Mouse (Mus musculus) megakaryocyte, embryonic 14.5 days (primary cell): ENCODE results near the gene Shoc2. TPM values are rescaled to one million over a fixed set of nuclear protein-coding genes. Genes with fewer than 3 reads are reported as not detected.
"Not testable (repeated sequence)": the region's sequence is repeated elsewhere in the genome, so short reads cannot be mapped to it uniquely, and the experiment has no call there.

Experiments used
- H3K27me3 ChIP-seq: replicated peaks from 2 replicates; pipeline ENCODE3; 2012; ENCODE audit warnings: inconsistent platforms
- H3K36me3 ChIP-seq: replicated peaks from 2 replicates; pipeline ENCODE3; 2012; ENCODE audit warnings: low read length, inconsistent platforms, mixed read lengths
- H3K4me1 ChIP-seq: 2 replicates; pipeline ENCODE4 v1.6.1; 2012; ENCODE audit warnings: inconsistent platforms
- H3K4me3 ChIP-seq: replicated peaks from 2 replicates; pipeline ENCODE3; 2012; ENCODE audit warnings: moderate library complexity, mild to moderate bottlenecking, inconsistent platforms
- H3K9me3 ChIP-seq: 2 replicates; pipeline ENCODE4 v1.6.1; 2012; ENCODE audit warnings: inconsistent platforms
- FLI1 ChIP-seq: IDR thresholded peaks from 2 replicates; pipeline ENCODE4 v1.6.1; 2012; ENCODE audit warnings: low read length, inconsistent platforms, mixed read lengths
- GATA1 ChIP-seq: IDR thresholded peaks from 3 replicates; pipeline ENCODE4 v1.6.1; 2012; ENCODE audit warnings: mixed read lengths, low read length, inconsistent platforms, borderline replicate concordance
- polyA plus RNA-seq: library from polyadenylated mRNA; stranded (reverse); fragments of >175 nt; gene quantifications from 2 replicates; pipeline ENCODE4 v1.2.3, GENCODE M21; 2012; ENCODE audit warnings: low replicate concordance; ENCODE audit not compliant: insufficient read depth

The Shoc2 gene
- polyA plus RNA-seq, 1 experiment: 1.6 TPM

DNA sequence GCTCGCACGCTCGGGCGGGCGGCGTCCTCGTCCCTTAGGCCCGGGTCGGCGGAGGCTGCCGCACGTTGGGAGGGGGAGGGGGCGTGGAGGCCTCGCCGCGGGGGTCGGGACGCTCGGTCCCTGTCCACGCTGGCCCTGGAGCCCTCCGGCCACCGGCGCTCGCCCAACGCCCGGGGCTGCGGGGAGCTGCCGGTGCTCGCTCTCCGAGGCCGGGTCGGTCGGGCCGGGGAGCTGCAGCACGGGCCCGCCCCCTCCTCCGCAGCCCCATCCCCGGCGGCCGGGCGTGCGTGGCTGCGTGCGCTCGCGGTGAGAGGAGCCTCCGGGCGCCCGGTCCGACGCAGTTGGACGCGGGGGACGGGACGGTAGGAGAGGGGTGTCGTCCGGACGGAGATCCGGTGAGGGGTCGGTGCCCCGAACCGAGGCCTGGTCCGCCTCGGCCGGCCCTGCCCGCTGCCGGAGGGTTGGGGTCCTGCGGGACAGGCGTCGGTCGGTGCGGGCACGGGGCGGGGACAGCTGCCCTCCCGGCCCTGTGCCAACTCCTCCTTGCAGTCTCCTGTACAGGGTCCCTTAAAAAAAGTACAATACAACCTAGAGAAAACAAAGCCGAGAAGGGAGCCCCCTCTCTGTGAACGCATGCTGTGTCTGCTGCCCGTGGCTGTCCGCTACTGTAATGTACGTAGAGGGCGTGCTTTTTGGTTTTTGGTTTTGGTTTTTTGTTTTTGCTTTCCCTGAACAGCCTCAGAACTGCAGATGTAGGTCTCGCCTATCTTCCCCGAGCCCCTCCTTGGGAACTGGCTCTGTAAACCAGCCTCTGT is 40.4 kb upstream of the Shoc2 start:
- TF ChIP-seq FLI1 (no peak), GATA1 (no peak)
- Histone ChIP-seq H3K4me1 (peaks cover 62% of the 10 kb centered on the region), H3K9me3 (no peaks in the 10 kb centered on the region), H3K27me3 (no peaks in the 10 kb centered on the region), H3K4me3 (peak overlapping the region; percentile 99), H3K36me3 (no peaks in the 10 kb centered on the region)

DNA sequence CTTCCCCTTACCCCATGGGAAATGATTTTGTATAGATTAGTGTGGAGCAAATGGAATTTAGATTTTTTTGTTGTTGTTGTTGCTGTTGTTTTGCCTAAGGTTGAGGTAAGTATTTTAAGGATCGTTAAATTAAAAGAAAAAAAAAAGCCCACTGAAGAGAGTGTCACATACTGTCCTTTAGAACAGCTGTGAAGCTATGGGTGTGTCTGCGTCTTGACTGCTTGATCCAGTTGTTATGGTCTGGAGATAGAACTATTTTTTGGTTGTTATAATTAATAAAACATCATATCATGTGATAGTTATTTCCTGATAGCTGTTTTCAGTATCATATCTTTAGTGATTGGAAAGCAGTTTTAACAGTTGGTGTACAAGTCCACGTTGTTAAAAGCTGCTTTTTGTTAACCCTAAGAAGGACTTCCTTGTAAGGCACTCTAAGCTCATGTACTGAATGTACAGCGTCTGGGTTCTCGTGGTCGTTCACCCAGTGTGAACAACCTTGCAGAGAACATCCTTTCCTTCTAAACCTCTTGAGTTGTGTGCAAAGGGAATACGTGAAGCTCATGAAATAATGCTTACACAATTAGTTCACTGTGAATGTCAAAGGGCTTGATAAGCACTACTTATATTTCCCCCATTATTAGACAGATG is 39.1 kb upstream of the Shoc2 start:
- Histone ChIP-seq H3K4me1 (peaks cover 54% of the 10 kb centered on the region), H3K9me3 (no peaks in the 10 kb centered on the region), H3K27me3 (no peaks in the 10 kb centered on the region), H3K36me3 (peaks cover 10% of the 10 kb centered on the region), H3K4me3 (peak overlapping the region; percentile 99)
- no peak for TF ChIP-seq FLI1
- no peak for TF ChIP-seq GATA1

DNA sequence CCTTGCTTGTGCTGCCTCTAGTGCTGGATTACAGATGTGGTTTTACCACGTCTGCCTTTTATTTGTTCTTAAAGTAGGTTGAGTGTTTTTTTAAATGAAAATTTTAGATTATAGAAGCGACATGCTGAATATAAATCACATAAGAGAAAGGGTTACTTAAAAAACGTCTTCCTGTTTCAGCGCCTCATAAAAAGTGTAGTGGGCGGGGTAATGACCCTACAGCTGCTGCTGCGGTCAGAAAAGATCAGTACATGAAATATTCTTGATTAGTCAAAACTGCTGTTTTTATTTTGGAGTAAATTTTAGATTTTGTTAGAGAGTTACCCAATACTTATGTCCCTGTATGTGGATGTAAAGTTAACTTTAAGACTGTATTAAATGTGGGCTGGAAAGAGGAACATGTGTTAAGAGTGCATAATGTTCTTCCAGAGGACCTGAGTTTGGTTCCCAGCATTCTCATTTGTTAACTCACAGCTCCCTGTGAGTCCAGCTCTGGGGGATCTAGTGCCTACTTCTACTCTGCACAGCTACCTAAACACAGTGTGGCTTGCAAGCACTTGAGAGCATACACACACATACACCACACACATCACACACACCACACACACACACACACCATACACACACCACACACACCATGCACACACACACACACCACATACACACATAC is 37.9 kb upstream of the Shoc2 start:
- Histone ChIP-seq H3K4me3 (peak overlapping the region; percentile 99), H3K4me1 (peaks cover 54% of the 10 kb centered on the region), H3K9me3 (no peaks in the 10 kb centered on the region), H3K36me3 (peaks cover 22% of the 10 kb centered on the region), H3K27me3 (no peaks in the 10 kb centered on the region)
- TF ChIP-seq FLI1 (no peak), GATA1 (no peak)

DNA sequence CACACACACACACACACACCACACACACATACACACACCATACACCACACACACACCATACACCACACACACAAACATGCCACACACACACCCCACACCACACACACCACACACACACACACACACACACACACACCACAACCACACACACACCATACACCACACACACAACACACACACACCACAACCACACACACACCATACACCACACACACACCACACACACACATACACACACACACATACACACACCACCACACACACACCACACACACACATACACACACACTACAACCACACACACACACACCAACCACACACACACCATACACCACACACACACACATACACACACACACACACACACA is 37.4 kb upstream of the Shoc2 start:
- H3K27me3 ChIP-seq, H3K9me3 ChIP-seq: not testable (repeated sequence)
- Histone ChIP-seq H3K4me3 (peak overlapping the region; percentile 76), H3K36me3 (peaks cover 26% of the 10 kb centered on the region), H3K4me1 (peaks cover 53% of the 10 kb centered on the region)

DNA sequence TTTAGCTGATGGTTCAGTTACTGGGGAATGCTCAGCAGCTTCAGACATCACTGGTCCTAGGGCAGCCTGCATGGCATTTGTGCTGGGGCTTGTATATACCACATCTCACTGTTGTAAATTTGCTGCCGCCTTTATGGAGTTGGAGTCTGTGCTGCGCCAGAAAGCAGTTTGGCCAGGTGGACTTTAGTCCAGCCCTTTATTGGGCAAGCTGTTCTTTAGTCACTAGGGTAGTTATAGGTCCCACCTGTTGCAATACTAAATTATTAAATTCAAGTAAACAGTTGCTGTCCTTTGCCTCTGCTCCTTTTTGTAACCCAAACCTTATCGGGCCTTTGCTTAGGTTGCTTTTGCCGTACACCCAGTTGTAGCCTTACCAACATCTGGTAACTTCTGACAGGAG is 29.2 kb upstream of the Shoc2 start:
- peaks cover 92% of the 10 kb centered on the region for H3K36me3 ChIP-seq

DNA sequence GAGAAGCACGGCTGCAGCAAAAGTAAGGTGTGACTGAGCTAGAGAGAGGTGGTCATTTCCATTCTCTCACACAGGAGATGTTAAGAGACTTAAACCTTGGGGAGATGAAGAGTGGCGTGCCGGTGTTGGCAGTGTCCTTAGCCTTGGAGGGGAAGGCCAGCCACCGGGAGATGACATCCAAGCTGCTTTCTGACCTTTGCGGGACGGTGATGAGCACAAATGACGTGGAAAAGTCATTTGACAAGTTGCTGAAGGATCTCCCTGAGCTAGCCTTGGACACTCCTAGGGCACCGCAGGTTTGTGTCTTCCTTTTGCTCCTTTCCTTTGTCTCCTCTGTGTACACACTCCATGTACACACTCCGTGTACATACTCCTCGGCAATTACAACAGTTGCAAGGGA is 24.6 kb upstream of the Shoc2 start:
- no peaks in the 10 kb centered on the region for H3K9me3 ChIP-seq
- peaks cover 89% of the 10 kb centered on the region for H3K36me3 ChIP-seq
- TF ChIP-seq FLI1: no peak
- TF ChIP-seq GATA1: no peak
- H3K4me3 ChIP-seq: no peak overlapping the region
- H3K4me1 ChIP-seq: peaks cover 20% of the 10 kb centered on the region
- H3K27me3 ChIP-seq: no peaks in the 10 kb centered on the region

More for the DNA sequence above, 29.2 kb upstream of the Shoc2 start:
- Histone ChIP-seq H3K4me3 (no peak overlapping the region), H3K9me3 (no peaks in the 10 kb centered on the region), H3K4me1 (peaks cover 30% of the 10 kb centered on the region), H3K27me3 (no peaks in the 10 kb centered on the region)
- no peak for TF ChIP-seq GATA1
- TF ChIP-seq FLI1: no peak

DNA sequence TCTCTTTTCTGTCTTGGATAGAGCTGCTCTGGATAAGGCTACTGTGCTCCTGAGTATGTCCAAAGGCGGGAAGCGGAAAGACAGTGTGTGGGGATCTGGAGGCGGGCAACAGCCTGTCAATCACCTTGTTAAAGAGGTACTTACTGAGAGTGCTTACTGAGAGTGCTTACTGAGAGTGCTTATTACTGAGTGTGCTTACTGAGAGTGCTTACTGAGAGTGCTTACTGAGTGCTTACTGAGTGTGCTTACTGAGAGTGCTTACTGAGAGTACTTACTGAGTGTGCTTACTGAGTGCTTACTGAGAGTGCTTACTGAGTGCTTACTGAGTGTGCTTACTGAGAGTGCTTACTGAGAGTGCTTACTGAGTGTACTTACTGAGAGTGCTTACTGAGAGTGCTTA is 22.1 kb upstream of the Shoc2 start:
- H3K27me3 ChIP-seq, H3K4me3 ChIP-seq, H3K9me3 ChIP-seq, H3K4me1 ChIP-seq: not testable (repeated sequence)
- H3K36me3 ChIP-seq: peaks cover 86% of the 10 kb centered on the region

DNA sequence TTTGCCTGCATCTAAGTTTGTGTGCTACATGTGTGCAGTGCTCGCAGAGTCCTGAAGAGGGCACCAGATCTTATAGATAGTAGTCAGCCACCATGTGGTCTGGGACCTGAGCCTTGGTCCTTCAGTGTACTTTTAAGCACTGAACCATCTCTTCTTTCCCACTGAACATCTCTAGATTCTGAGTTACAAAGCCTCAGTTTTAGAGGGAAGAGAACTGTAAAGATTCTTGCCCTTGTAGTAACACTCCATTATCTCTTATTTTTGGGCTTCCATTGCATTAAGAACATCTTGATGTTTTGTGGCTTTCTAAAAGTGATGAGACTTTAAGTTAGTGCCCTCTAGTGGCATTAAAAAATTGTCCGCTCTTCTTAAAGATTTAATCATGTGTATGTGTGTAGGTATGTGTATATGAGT is 18.8 kb upstream of the Shoc2 start:
- peaks cover 88% of the 10 kb centered on the region for H3K36me3 ChIP-seq
- no peaks in the 10 kb centered on the region for H3K27me3 ChIP-seq
- no peak overlapping the region for H3K4me3 ChIP-seq
- no peaks in the 10 kb centered on the region for H3K9me3 ChIP-seq
- TF ChIP-seq FLI1 (no peak), GATA1 (no peak)
- H3K4me1 ChIP-seq: peaks cover 6% of the 10 kb centered on the region; the same call in 1 of the 2 replicates

DNA sequence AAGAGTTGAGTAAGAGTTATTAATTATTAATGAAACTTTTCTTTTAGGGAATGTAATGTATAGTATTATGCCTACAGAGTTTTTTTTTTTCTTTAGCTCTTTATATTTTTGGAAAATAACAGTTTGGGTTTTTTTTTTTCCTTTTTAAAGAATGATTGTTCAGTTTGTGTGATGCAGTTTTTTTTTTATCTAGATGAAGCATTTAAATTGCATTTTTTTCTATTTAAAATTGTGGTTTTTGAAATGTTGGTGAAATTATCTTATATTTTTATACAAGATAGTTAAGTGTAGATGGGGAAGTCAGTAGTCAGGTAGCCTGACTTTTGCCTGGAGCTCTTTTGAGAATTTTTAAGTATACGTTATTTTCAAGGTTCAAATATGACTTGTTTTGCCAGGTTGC is 17.4 kb upstream of the Shoc2 start:
- TF ChIP-seq GATA1: no peak
- no peak for TF ChIP-seq FLI1
- no peak overlapping the region for H3K4me3 ChIP-seq
- peaks cover 4% of the 10 kb centered on the region; the same call in 1 of the 2 replicates for H3K4me1 ChIP-seq
- peaks cover 89% of the 10 kb centered on the region for H3K36me3 ChIP-seq
- H3K9me3 ChIP-seq: no peaks in the 10 kb centered on the region
- H3K27me3 ChIP-seq: no peaks in the 10 kb centered on the region

DNA sequence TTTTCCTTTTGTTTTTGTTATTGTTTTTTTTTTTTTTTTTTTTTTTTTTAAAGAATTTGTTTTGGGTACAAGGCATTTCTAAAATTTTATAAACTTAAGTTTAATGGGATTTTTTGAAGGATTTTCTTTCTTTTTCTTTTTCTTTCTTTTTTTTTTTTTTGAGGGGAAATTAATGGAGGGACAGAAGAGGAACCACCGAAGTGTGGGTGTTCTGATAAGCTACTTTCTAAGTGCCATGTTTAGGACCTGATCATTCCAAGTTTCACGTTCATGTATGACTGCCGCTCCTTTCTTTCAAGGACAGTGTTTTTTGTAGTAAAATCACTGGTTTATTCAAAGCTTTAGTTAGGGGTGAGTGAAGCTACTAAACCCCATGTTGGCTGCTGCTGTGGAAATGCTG is 14.9 kb upstream of the Shoc2 start:
- Histone ChIP-seq H3K36me3 (peaks cover 89% of the 10 kb centered on the region), H3K27me3 (no peaks in the 10 kb centered on the region), H3K4me1 (peaks cover 16% of the 10 kb centered on the region), H3K9me3 (no peaks in the 10 kb centered on the region), H3K4me3 (no peak overlapping the region)
- no peak for TF ChIP-seq FLI1
